Mouse (Mus musculus) olfactory bulb, adult 2 months (tissue): Measurements from ENCODE around the gene Hist2h3c2.

Experiments
- CTCF ChIP-seq: fragments of 200-500 bp; IDR thresholded peaks from 2 replicates; pipeline ENCODE4 v1.5.1; 2012; ENCODE audit warnings: low read depth, mild to moderate bottlenecking, low read length, moderate library complexity; ENCODE audit not compliant: insufficient read depth
- POLR2A ChIP-seq: fragments of 200-500 bp; IDR thresholded peaks from 2 replicates; pipeline ENCODE4 v1.6.1; 2012; ENCODE audit warnings: mild to moderate bottlenecking, low read depth, low read length, moderate library complexity; ENCODE audit not compliant: insufficient read depth

DNA sequence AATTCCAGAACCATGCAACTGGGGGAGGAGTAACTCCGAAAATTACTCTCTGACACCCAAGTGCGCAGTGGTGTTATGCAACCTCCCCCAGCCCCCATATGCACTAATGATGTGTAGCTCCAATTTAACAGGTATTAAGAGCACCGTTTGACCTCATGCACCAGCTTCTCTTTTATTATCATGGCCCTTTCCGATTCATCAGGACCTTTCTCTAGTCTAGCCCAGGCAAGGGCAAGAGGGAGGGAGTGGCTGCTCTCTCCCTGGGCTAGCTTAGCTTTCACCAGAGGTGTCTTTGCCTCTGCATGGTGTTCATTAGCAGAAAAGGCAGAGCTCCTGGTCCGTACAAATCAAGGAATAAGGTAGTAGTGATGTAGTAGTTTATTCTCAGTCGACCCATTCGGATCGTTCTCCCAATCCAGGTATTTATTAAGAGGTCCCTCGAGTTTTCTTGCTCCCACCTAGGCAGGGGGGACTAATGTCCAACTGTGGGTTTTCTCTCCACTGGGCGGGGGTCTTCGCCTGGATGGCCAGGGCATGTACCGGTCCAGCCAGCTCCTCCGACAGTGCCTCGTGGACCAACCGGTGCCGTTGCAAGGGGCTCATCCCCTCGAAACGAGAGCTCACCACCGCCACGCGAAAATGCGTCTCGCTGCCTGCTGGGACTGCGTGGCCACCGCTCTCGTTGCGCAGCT, 42.3 kb downstream of the Hist2h3c2 start:
- TF ChIP-seq POLR2A (no peak), CTCF (no peak)
